Mouse (Mus musculus) C2C12 (cell line): ENCODE results near the gene Lrriq1. TPM values are rescaled to one million over a fixed set of nuclear protein-coding genes. Genes with fewer than 3 reads are reported as not detected.

Experiments used
- H3K27me3 ChIP-seq: one replicate; pipeline ENCODE4 v1.6.1; 2011; ENCODE audit not compliant: control insufficient read depth, insufficient read depth, insufficient read length
- H3K36me3 ChIP-seq: one replicate; pipeline ENCODE4 v1.6.1; 2011; ENCODE audit not compliant: control insufficient read depth, insufficient read depth
- H3K4me3 ChIP-seq: one replicate; pipeline ENCODE4 v1.5.1; 2011; ENCODE audit warnings: mild to moderate bottlenecking, control low read depth; ENCODE audit not compliant: poor library complexity, insufficient read depth, severe bottlenecking
- H3K79me2 ChIP-seq: one replicate; pipeline ENCODE4 v1.6.1; 2011; ENCODE audit not compliant: control insufficient read depth, insufficient read depth
- H3K79me3 ChIP-seq: one replicate; pipeline ENCODE4 v1.6.1; 2011; ENCODE audit warnings: low read depth, control low read depth
- H3ac ChIP-seq: one replicate; pipeline ENCODE3; 2011; ENCODE audit warnings: low read depth; ENCODE audit not compliant: control insufficient read depth, insufficient read length
- CEBPB ChIP-seq: IDR thresholded peaks from one replicate; pipeline ENCODE4 v1.6.1; 2011; ENCODE audit warnings: low read depth, mild to moderate bottlenecking, control low read depth, moderate library complexity
- CTCF ChIP-seq: IDR thresholded peaks from one replicate; pipeline ENCODE4 v1.5.1; 2011; ENCODE audit not compliant: control insufficient read depth, insufficient read depth, insufficient read length
- FOSL1 ChIP-seq: IDR thresholded peaks from one replicate; pipeline ENCODE4 v1.8.0; 2011; ENCODE audit warnings: mild to moderate bottlenecking, low read length; ENCODE audit not compliant: poor library complexity, insufficient read depth, severe bottlenecking
- MAX ChIP-seq: IDR thresholded peaks from one replicate; pipeline ENCODE4 v1.6.1; 2011; ENCODE audit warnings: mild to moderate bottlenecking, control low read depth
- MYOD1 ChIP-seq: IDR thresholded peaks from one replicate; pipeline ENCODE4 v1.6.1; 2011; ENCODE audit warnings: low read depth; ENCODE audit not compliant: control insufficient read depth, insufficient read length
- MYOG ChIP-seq: IDR thresholded peaks from one replicate; pipeline ENCODE4 v1.6.1; 2011; ENCODE audit not compliant: control insufficient read depth, insufficient read length; ENCODE audit errors: extremely low read depth
- USF1 ChIP-seq: IDR thresholded peaks from one replicate; pipeline ENCODE4 v1.6.1; 2011; ENCODE audit warnings: low read depth, mild to moderate bottlenecking, control low read depth, moderate library complexity
- long read RNA-seq, 2 experiments: library from polyadenylated mRNA; unstranded; transcript quantifications; one replicate each; pipeline ENCODE4 v2.0.0; 2019 to 2020
- polyA plus RNA-seq: library from polyadenylated mRNA; unstranded; fragments of >200 nt; fragmentation: generic; extraction: Trizol; gene quantifications from one replicate; pipeline ENCODE4 v1.2.1, GENCODE M21; 2012; ENCODE audit warnings: missing spikeins

The Lrriq1 gene
- polyA plus RNA-seq = not detected
- long read RNA-seq, experiment 1 = 0 reads
- long read RNA-seq, experiment 2 = 0 reads

GRCm38 (mm10) chr10:103235707-103236459 is at the start of gene Lrriq1:
Gene Lrriq1, minus strand, starts transcription at chr10:103236322.
- Histone ChIP-seq H3K4me3 (no peak within 1 kb of the TSS), H3K79me2 (no peaks in the 10 kb centered on the region), H3ac (no peak within 1 kb of the TSS), H3K79me3 (no peaks in the 10 kb centered on the region), H3K36me3 (no peaks in the 10 kb centered on the region), H3K27me3 (no peaks in the 10 kb centered on the region)
- TF ChIP-seq USF1 = no peak
- no peak for TF ChIP-seq MYOG
- TF ChIP-seq CTCF = no peak
- TF ChIP-seq MAX = no peak
- no peak for TF ChIP-seq MYOD1
- no peak for TF ChIP-seq CEBPB
- TF ChIP-seq FOSL1 = no peak

- H3K79me3 ChIP-seq = no peaks in the 10 kb centered on the region
- H3ac ChIP-seq = no peak overlapping the region
- H3K27me3 ChIP-seq = no peaks in the 10 kb centered on the region
- H3K36me3 ChIP-seq = no peaks in the 10 kb centered on the region
- no peak for TF ChIP-seq CTCF
- TF ChIP-seq MYOD1 = no peak
- TF ChIP-seq USF1 = no peak
- no peak for TF ChIP-seq CEBPB
- TF ChIP-seq FOSL1 = no peak
- TF ChIP-seq MAX = no peak
- no peak for TF ChIP-seq MYOG
- H3K4me3 ChIP-seq = no peak overlapping the region
- no peaks in the 10 kb centered on the region for H3K79me2 ChIP-seq
Observed at GRCm38 (mm10) chr10:103253842-103254803, 18.0 kb upstream of the Lrriq1 start.

- no peak for TF ChIP-seq CTCF
- no peak for TF ChIP-seq MYOG
- TF ChIP-seq MAX = no peak
- no peak for TF ChIP-seq MYOD1
- no peak for TF ChIP-seq FOSL1
- TF ChIP-seq CEBPB = no peak
- no peak for TF ChIP-seq USF1
- Histone ChIP-seq H3K4me3 (no peak overlapping the region), H3K36me3 (no peaks in the 10 kb centered on the region), H3K27me3 (no peaks in the 10 kb centered on the region), H3K79me3 (no peaks in the 10 kb centered on the region), H3K79me2 (no peaks in the 10 kb centered on the region), H3ac (no peak overlapping the region)
Observed at GRCm38 (mm10) chr10:103236460-103236772, 294 bp upstream of the Lrriq1 start.

- TF ChIP-seq CTCF = no peak
- no peak for TF ChIP-seq MAX
- TF ChIP-seq MYOD1 = no peak
- no peak for TF ChIP-seq USF1
- no peak for TF ChIP-seq CEBPB
- no peak for TF ChIP-seq FOSL1
- no peak for TF ChIP-seq MYOG
- Histone ChIP-seq H3K4me3 (no peak overlapping the region), H3ac (no peak overlapping the region), H3K36me3 (no peaks in the 10 kb centered on the region), H3K79me3 (no peaks in the 10 kb centered on the region), H3K27me3 (no peaks in the 10 kb centered on the region), H3K79me2 (no peaks in the 10 kb centered on the region)
Observed at GRCm38 (mm10) chr10:103226646-103227045, 9.5 kb downstream of the Lrriq1 start.

- Histone ChIP-seq H3K79me2 (no peaks in the 10 kb centered on the region), H3K79me3 (no peaks in the 10 kb centered on the region), H3K36me3 (no peaks in the 10 kb centered on the region), H3K27me3 (no peaks in the 10 kb centered on the region), H3K4me3 (no peak overlapping the region), H3ac (no peak overlapping the region)
- no peak for TF ChIP-seq MYOD1
- TF ChIP-seq MYOG = no peak
- no peak for TF ChIP-seq CEBPB
- TF ChIP-seq MAX = no peak
Observed at GRCm38 (mm10) chr10:103194655-103195328, 41.3 kb downstream of the Lrriq1 start.
